Mouse (Mus musculus): ENCODE measurements around the gene AC109138.7. TPM values are rescaled to one million over a fixed set of nuclear protein-coding genes. Genes with fewer than 3 reads are reported as not detected.

The AC109138.7 gene
- polyA plus RNA-seq, 1 experiment = not detected

DNA sequence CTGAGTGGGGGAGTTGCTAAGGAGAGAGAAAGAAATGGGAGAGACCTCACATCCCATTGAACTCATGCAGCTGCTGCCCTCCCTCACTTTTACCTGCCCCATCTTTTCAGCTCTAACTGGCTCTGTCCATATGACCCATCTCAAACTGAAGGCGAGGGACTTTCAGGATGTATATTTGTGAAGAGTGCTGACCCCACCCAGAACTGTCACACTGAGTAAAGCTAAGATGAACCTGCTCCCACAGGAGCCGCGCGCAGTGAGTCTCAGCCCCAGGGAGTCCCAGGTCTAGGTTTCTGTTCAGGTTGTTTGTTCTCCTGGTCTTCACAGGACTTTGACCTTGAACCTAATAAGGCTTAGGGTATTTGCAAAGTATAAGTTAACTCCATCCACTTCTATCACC lies 14.7 kb downstream of the AC109138.7 start:
- 93% methylated on average over 4 of the region's 4 CpGs for WGBS
- H3K27ac ChIP-seq (ENCODE audit: control insufficient read depth, insufficient read depth, low read length) = no peak overlapping the region
- no peaks in the 10 kb centered on the region for H3K27me3 ChIP-seq (ENCODE audit: control insufficient read depth, insufficient read depth, low read length)
- TF ChIP-seq CTCF (IDR thresholded peaks at IDR 0.05; ENCODE audit: borderline replicate concordance, control insufficient read depth, extremely low read depth, insufficient read depth, low read length, poor library complexity) (no peak), POLR2A (IDR thresholded peaks at IDR 0.05; ENCODE audit: control insufficient read depth, extremely low read depth, insufficient read depth, low read length, poor library complexity) (no peak)
- H3K36me3 ChIP-seq (ENCODE audit: control insufficient read depth, insufficient read depth, low read length) = no peaks in the 10 kb centered on the region
- peaks cover 27% of the 10 kb centered on the region for H3K4me1 ChIP-seq (replicated peaks; ENCODE audit: control insufficient read depth, insufficient read depth, low read length)
- H3K4me3 ChIP-seq (ENCODE audit: control insufficient read depth, insufficient read depth, low read length) = no peak overlapping the region
- no peak for DNase-seq

DNA sequence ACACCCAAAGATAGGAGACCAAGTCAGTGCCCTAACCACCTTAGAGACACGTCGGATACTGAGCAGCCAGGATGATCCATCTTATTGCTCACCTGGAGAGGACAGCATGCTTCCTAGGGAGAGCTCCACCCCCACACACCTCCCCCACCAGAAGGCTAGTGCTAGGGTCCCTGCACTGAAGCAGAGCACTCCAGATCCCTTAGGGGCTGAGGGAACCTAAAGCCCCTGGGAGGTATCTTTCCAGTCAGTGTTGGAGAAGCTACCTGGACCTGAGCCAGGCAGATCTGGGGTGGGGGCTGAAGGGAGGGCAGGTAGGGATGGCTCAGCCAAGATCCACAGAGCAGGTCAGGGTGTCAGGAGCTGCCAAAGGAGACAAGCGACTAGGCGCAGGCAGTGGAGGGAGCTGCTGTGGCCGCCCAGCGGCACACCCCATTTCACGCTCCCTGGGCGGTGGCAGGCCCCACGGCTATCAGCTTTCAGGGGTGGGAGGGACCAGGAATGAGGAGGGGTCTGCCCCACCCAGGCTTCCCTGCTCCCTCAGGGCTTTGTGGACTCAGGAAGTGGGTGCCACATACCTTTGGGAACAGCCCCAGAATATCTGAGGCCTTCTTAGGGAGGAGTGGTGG lies 15.4 kb downstream of the AC109138.7 start:
- peaks cover 27% of the 10 kb centered on the region for H3K4me1 ChIP-seq (replicated peaks; ENCODE audit: control insufficient read depth, insufficient read depth, low read length)
- no peak overlapping the region for H3K4me3 ChIP-seq (ENCODE audit: control insufficient read depth, insufficient read depth, low read length)
- H3K36me3 ChIP-seq (ENCODE audit: control insufficient read depth, insufficient read depth, low read length) = no peaks in the 10 kb centered on the region
- 96% methylated on average over 9 of the region's 9 CpGs for WGBS
- no peak for DNase-seq
- H3K27ac ChIP-seq (ENCODE audit: control insufficient read depth, insufficient read depth, low read length) = no peak overlapping the region
- no peaks in the 10 kb centered on the region for H3K27me3 ChIP-seq (ENCODE audit: control insufficient read depth, insufficient read depth, low read length)
- no peak for TF ChIP-seq POLR2A (IDR thresholded peaks at IDR 0.05; ENCODE audit: control insufficient read depth, extremely low read depth, insufficient read depth, low read length, poor library complexity)

DNA sequence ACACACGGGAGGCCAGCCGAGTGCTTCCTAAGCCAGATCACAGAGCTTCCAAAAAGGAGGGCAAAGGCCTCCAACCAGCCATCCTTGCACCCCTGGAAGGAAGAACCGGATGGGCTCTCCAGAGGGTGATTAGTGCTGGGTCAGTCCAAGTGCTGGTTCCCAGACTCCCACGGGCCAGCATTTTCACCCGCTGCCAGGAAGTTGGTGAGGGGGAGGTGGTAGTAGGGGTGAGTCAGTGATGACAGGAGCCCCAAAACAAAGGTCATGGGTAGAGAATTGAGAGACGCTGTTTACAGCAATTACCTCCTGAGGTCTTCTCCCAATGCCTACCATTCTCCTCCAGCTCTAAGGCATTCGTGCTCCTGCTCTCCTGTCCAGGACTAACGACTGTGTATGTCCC lies 16.3 kb downstream of the AC109138.7 start:
- Histone ChIP-seq H3K27me3 (ENCODE audit: control insufficient read depth, insufficient read depth, low read length) (no peaks in the 10 kb centered on the region), H3K4me3 (ENCODE audit: control insufficient read depth, insufficient read depth, low read length) (no peak overlapping the region), H3K27ac (ENCODE audit: control insufficient read depth, insufficient read depth, low read length) (no peak overlapping the region), H3K4me1 (replicated peaks; ENCODE audit: control insufficient read depth, insufficient read depth, low read length) (peaks cover 27% of the 10 kb centered on the region), H3K36me3 (ENCODE audit: control insufficient read depth, insufficient read depth, low read length) (no peaks in the 10 kb centered on the region)
- DNase-seq = no peak
- 84% methylated on average over 8 of the region's 8 CpGs for WGBS
- TF ChIP-seq CTCF (IDR thresholded peaks at IDR 0.05; ENCODE audit: borderline replicate concordance, control insufficient read depth, extremely low read depth, insufficient read depth, low read length, poor library complexity) (no peak), POLR2A (IDR thresholded peaks at IDR 0.05; ENCODE audit: control insufficient read depth, extremely low read depth, insufficient read depth, low read length, poor library complexity) (no peak)

DNA sequence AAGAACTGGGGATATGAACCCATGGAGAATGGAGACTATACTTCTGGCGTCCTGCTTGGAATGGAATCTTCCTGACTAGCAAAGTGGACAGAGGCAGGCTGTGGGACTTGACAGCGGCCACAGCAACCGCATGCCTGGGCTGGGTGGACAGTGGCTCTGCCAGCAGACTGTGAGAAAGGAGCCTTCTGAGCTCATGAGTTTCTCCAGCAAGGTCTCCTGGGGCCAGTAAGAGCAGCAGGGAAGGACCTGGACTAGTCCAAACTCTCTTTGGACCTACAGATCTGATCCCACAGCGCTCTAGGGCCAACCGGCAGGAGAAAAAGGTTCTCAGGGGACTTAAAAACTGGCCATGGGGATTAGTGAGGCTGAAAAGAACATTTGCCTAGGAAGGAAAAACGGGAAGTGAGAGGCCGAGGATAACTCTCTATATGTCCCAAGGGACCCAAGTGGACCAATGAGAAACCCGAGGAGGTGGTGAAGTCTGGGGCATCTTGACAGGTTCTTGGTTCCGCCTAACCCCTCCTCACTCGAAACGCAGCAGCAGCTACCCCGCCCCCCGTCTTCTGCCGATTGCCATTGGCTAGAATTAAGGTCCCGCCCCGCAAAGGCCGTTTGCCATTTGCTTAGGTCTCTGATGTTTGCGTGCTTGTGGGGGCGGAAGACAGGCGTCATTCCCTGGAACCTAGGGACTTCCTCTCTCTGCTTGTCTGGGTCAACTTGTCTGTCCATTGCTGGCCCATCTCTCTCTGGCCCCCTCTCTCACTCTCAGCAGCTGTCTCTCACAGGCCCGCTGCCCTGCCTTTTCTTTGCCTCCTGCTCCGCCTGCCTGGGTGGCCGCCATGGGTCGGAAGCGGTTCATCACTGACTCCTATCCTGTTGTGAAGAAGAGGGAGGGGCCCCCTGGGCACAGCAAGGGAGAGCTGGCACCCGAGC lies 17.4 kb downstream of the AC109138.7 start, which contains the start of gene Pold4:
Gene Pold4, plus strand, starts transcription at position 647 of the 933 bp plus-strand sequence.
- Histone ChIP-seq H3K27me3 (ENCODE audit: control insufficient read depth, insufficient read depth, low read length) (no peaks in the 10 kb centered on the region), H3K36me3 (ENCODE audit: control insufficient read depth, insufficient read depth, low read length) (no peaks in the 10 kb centered on the region), H3K4me3 (ENCODE audit: control insufficient read depth, insufficient read depth, low read length) (peak within 1 kb of the TSS; percentile 77), H3K27ac (ENCODE audit: control insufficient read depth, insufficient read depth, low read length) (peak within 1 kb of the TSS; percentile 35), H3K4me1 (replicated peaks; ENCODE audit: control insufficient read depth, insufficient read depth, low read length) (peaks cover 27% of the 10 kb centered on the region)
- 15% methylated on average over 26 of the region's 26 CpGs for WGBS
- DNase-seq = peak; percentile 97
- TF ChIP-seq POLR2A (IDR thresholded peaks at IDR 0.05; ENCODE audit: control insufficient read depth, extremely low read depth, insufficient read depth, low read length, poor library complexity) (peak; percentile 54), CTCF (IDR thresholded peaks at IDR 0.05; ENCODE audit: borderline replicate concordance, control insufficient read depth, extremely low read depth, insufficient read depth, low read length, poor library complexity) (no peak)

DNA sequence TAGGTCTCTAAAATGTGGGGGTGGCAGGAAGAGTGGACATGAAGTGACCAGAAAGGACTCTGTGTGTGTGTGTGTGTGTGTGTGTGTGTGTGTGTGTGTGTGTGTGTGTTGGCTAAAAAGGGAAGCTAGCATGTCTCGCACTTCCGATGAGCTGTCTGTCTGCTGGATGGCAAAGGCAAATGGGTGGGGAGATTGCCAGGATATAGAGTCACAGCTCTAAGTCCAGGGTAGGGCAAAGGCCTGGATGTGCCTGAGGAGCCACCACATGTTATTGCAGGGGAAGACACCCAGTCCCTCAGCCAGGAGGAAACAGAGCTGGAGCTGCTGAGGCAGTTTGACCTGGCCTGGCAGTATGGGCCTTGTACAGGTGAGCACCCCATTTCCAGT lies 18.0 kb downstream of the AC109138.7 start:
- peak overlapping the region; percentile 35 for H3K27ac ChIP-seq (ENCODE audit: control insufficient read depth, insufficient read depth, low read length)
- no peak for DNase-seq
- no peaks in the 10 kb centered on the region for H3K27me3 ChIP-seq (ENCODE audit: control insufficient read depth, insufficient read depth, low read length)
- peaks cover 22% of the 10 kb centered on the region for H3K4me1 ChIP-seq (replicated peaks; ENCODE audit: control insufficient read depth, insufficient read depth, low read length)
- 0% methylated on average over 2 of the region's 2 CpGs for WGBS
- TF ChIP-seq POLR2A (IDR thresholded peaks at IDR 0.05; ENCODE audit: control insufficient read depth, extremely low read depth, insufficient read depth, low read length, poor library complexity) (no peak), CTCF (IDR thresholded peaks at IDR 0.05; ENCODE audit: borderline replicate concordance, control insufficient read depth, extremely low read depth, insufficient read depth, low read length, poor library complexity) (no peak)
- H3K4me3 ChIP-seq (ENCODE audit: control insufficient read depth, insufficient read depth, low read length) = peak overlapping the region; percentile 77
- H3K36me3 ChIP-seq (ENCODE audit: control insufficient read depth, insufficient read depth, low read length) = no peaks in the 10 kb centered on the region

DNA sequence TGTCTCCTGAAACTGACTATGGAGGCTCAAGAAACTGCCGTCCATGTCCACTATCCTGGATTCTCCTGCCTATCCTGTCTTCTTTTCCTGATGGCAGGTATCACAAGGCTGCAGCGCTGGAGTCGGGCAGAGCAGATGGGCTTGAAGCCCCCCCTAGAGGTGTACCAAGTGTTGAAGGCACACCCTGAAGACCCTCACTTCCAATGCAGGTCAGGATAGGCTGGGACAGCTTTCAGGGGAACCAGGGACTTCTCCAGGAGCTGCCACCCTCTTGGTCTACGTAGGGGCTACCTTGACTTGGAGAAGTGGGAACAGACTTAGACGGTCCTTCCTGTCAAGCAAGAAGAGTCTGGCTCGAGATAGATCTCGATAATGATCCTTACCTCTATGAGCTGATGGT lies 18.5 kb downstream of the AC109138.7 start:
- H3K4me1 ChIP-seq (replicated peaks; ENCODE audit: control insufficient read depth, insufficient read depth, low read length) = peaks cover 18% of the 10 kb centered on the region
- H3K27me3 ChIP-seq (ENCODE audit: control insufficient read depth, insufficient read depth, low read length) = no peaks in the 10 kb centered on the region
- H3K4me3 ChIP-seq (ENCODE audit: control insufficient read depth, insufficient read depth, low read length) = no peak overlapping the region
- TF ChIP-seq CTCF (IDR thresholded peaks at IDR 0.05; ENCODE audit: borderline replicate concordance, control insufficient read depth, extremely low read depth, insufficient read depth, low read length, poor library complexity) (no peak), POLR2A (IDR thresholded peaks at IDR 0.05; ENCODE audit: control insufficient read depth, extremely low read depth, insufficient read depth, low read length, poor library complexity) (no peak)
- no peak overlapping the region for H3K27ac ChIP-seq (ENCODE audit: control insufficient read depth, insufficient read depth, low read length)
- no peaks in the 10 kb centered on the region for H3K36me3 ChIP-seq (ENCODE audit: control insufficient read depth, insufficient read depth, low read length)
- WGBS = 85% methylated on average over 7 of the region's 7 CpGs
- DNase-seq = no peak
